Mouse (Mus musculus): Measurements from ENCODE around the gene Olfr1410. TPM values are rescaled to one million over a fixed set of nuclear protein-coding genes. Genes with fewer than 3 reads are reported as not detected.

Gene Olfr1410
- polyA plus RNA-seq, 1 experiment from 2014 or later: not detected

- Histone ChIP-seq H3K4me3 (no peak overlapping the region), H3K36me3 (replicated peaks) (peaks cover 21% of the 10 kb centered on the region), H3K9me3 (no peaks in the 10 kb centered on the region), H3K4me1 (peaks cover 9% of the 10 kb centered on the region; the same call in 1 of the 2 replicates), H3K27me3 (replicated peaks; ENCODE audit: low read depth, poor library complexity, severe bottlenecking) (no peaks in the 10 kb centered on the region), H3K27ac (replicated peaks) (no peak overlapping the region)
- 79% methylated on average over 5 of the region's 5 CpGs for WGBS
- DNase-seq (ENCODE audit: low spot score): no peak
Observed at GRCm38 (mm10) chr1:92632196-92632595, 26.6 kb downstream of the Olfr1410 start.

- no peak for DNase-seq (ENCODE audit: low spot score)
- Histone ChIP-seq H3K4me3 (no peak overlapping the region), H3K27me3 (replicated peaks; ENCODE audit: low read depth, poor library complexity, severe bottlenecking) (no peaks in the 10 kb centered on the region), H3K27ac (replicated peaks) (no peak overlapping the region), H3K9me3 (no peaks in the 10 kb centered on the region), H3K36me3 (replicated peaks) (peaks cover 28% of the 10 kb centered on the region), H3K4me1 (peaks cover 9% of the 10 kb centered on the region; the same call in 1 of the 2 replicates)
- WGBS: 70% methylated on average over 6 of the region's 6 CpGs
Observed at GRCm38 (mm10) chr1:92632948-92633347, 27.4 kb downstream of the Olfr1410 start.

- no peak overlapping the region for H3K4me3 ChIP-seq
- WGBS: 90% methylated on average over 8 of the region's 8 CpGs
- H3K27me3 ChIP-seq (replicated peaks; ENCODE audit: low read depth, poor library complexity, severe bottlenecking): no peaks in the 10 kb centered on the region
- no peak for DNase-seq (ENCODE audit: low spot score)
- H3K27ac ChIP-seq (replicated peaks): no peak overlapping the region
- no peaks in the 10 kb centered on the region for H3K9me3 ChIP-seq
- H3K4me1 ChIP-seq: peaks cover 9% of the 10 kb centered on the region; the same call in 1 of the 2 replicates
- peaks cover 36% of the 10 kb centered on the region for H3K36me3 ChIP-seq (replicated peaks)
Observed at GRCm38 (mm10) chr1:92633726-92634125, 28.1 kb downstream of the Olfr1410 start.

- H3K36me3 ChIP-seq (replicated peaks): peaks cover 44% of the 10 kb centered on the region
- no peaks in the 10 kb centered on the region for H3K27me3 ChIP-seq (replicated peaks; ENCODE audit: low read depth, poor library complexity, severe bottlenecking)
- H3K27ac ChIP-seq (replicated peaks): no peak overlapping the region
- peaks cover 9% of the 10 kb centered on the region; the same call in 1 of the 2 replicates for H3K4me1 ChIP-seq
- H3K9me3 ChIP-seq: no peaks in the 10 kb centered on the region
- DNase-seq (ENCODE audit: low spot score): no peak
- no peak overlapping the region for H3K4me3 ChIP-seq
- WGBS: 60% methylated on average over 1 of the region's 1 CpGs
Observed at GRCm38 (mm10) chr1:92634569-92634968, 29.0 kb downstream of the Olfr1410 start.

- peak; percentile 29 for DNase-seq (ENCODE audit: low spot score)
- no peaks in the 10 kb centered on the region for H3K9me3 ChIP-seq
- peaks cover 50% of the 10 kb centered on the region for H3K36me3 ChIP-seq (replicated peaks)
- WGBS: 51% methylated on average over 4 of the region's 4 CpGs
- H3K27ac ChIP-seq (replicated peaks): 0 out of 2 replicates have a peak overlapping the region, but pooled peaks have one; percentile 35
- H3K4me1 ChIP-seq: peaks cover 13% of the 10 kb centered on the region
- H3K27me3 ChIP-seq (replicated peaks; ENCODE audit: low read depth, poor library complexity, severe bottlenecking): no peaks in the 10 kb centered on the region
- no peak overlapping the region for H3K4me3 ChIP-seq
Observed at GRCm38 (mm10) chr1:92634976-92635599, 29.5 kb downstream of the Olfr1410 start.

- DNase-seq (ENCODE audit: low spot score): no peak
- Histone ChIP-seq H3K9me3 (no peaks in the 10 kb centered on the region), H3K36me3 (replicated peaks) (peaks cover 51% of the 10 kb centered on the region), H3K4me3 (no peak overlapping the region), H3K27me3 (replicated peaks; ENCODE audit: low read depth, poor library complexity, severe bottlenecking) (no peaks in the 10 kb centered on the region), H3K27ac (replicated peaks) (no peak overlapping the region), H3K4me1 (peaks cover 22% of the 10 kb centered on the region)
- 89% methylated on average over 8 of the region's 8 CpGs for WGBS
Observed at GRCm38 (mm10) chr1:92636015-92636414, 30.4 kb downstream of the Olfr1410 start.

GRCm38 (mm10) chr1:92636676-92637075 is 31.1 kb downstream of the Olfr1410 start:
- no peak for DNase-seq (ENCODE audit: low spot score)
- Histone ChIP-seq H3K36me3 (replicated peaks) (peaks cover 51% of the 10 kb centered on the region), H3K9me3 (no peaks in the 10 kb centered on the region), H3K27me3 (replicated peaks; ENCODE audit: low read depth, poor library complexity, severe bottlenecking) (no peaks in the 10 kb centered on the region), H3K4me1 (peaks cover 25% of the 10 kb centered on the region), H3K27ac (replicated peaks) (no peak overlapping the region), H3K4me3 (no peak overlapping the region)
- 94% methylated on average over 11 of the region's 11 CpGs for WGBS

GRCm38 (mm10) chr1:92637501-92638172 is 32.1 kb downstream of the Olfr1410 start:
- peaks cover 51% of the 10 kb centered on the region for H3K36me3 ChIP-seq (replicated peaks)
- no peaks in the 10 kb centered on the region for H3K9me3 ChIP-seq
- no peak overlapping the region for H3K27ac ChIP-seq (replicated peaks)
- H3K4me3 ChIP-seq: no peak overlapping the region
- DNase-seq (ENCODE audit: low spot score): no peak
- peaks cover 32% of the 10 kb centered on the region for H3K4me1 ChIP-seq
- no peaks in the 10 kb centered on the region for H3K27me3 ChIP-seq (replicated peaks; ENCODE audit: low read depth, poor library complexity, severe bottlenecking)
- WGBS: 91% methylated on average over 15 of the region's 15 CpGs

- H3K9me3 ChIP-seq: no peaks in the 10 kb centered on the region
- no peak overlapping the region for H3K4me3 ChIP-seq
- 94% methylated on average over 3 of the region's 3 CpGs for WGBS
- no peaks in the 10 kb centered on the region for H3K27me3 ChIP-seq (replicated peaks; ENCODE audit: low read depth, poor library complexity, severe bottlenecking)
- H3K27ac ChIP-seq (replicated peaks): no peak overlapping the region
- peaks cover 36% of the 10 kb centered on the region for H3K4me1 ChIP-seq
- H3K36me3 ChIP-seq (replicated peaks): peaks cover 51% of the 10 kb centered on the region
- no peak for DNase-seq (ENCODE audit: low spot score)
Observed at GRCm38 (mm10) chr1:92638181-92638580, 32.6 kb downstream of the Olfr1410 start.

GRCm38 (mm10) chr1:92638736-92639135 is 33.2 kb downstream of the Olfr1410 start:
- 92% methylated on average over 4 of the region's 4 CpGs for WGBS
- Histone ChIP-seq H3K4me1 (peaks cover 36% of the 10 kb centered on the region), H3K36me3 (replicated peaks) (peaks cover 51% of the 10 kb centered on the region), H3K4me3 (no peak overlapping the region), H3K27ac (replicated peaks) (no peak overlapping the region), H3K27me3 (replicated peaks; ENCODE audit: low read depth, poor library complexity, severe bottlenecking) (no peaks in the 10 kb centered on the region), H3K9me3 (no peaks in the 10 kb centered on the region)
- DNase-seq (ENCODE audit: low spot score): no peak

GRCm38 (mm10) chr1:92640393-92640792 is 34.8 kb downstream of the Olfr1410 start:
- Histone ChIP-seq H3K4me1 (peaks cover 27% of the 10 kb centered on the region), H3K27me3 (replicated peaks; ENCODE audit: low read depth, poor library complexity, severe bottlenecking) (no peaks in the 10 kb centered on the region), H3K4me3 (peak overlapping the region; percentile 71), H3K27ac (replicated peaks) (no peak overlapping the region), H3K9me3 (no peaks in the 10 kb centered on the region), H3K36me3 (replicated peaks) (peaks cover 48% of the 10 kb centered on the region)
- DNase-seq (ENCODE audit: low spot score): no peak
- 88% methylated on average over 6 of the region's 6 CpGs for WGBS

- H3K27me3 ChIP-seq (replicated peaks; ENCODE audit: low read depth, poor library complexity, severe bottlenecking): peaks cover 4% of the 10 kb centered on the region; the same call in 1 of the 2 replicates
- WGBS: 2% methylated on average over 50 of the region's 50 CpGs
- H3K27ac ChIP-seq (replicated peaks): peak within 1 kb of the TSS; percentile 84
Observed at GRCm38 (mm10) chr1:92641514-92642272, 36.1 kb downstream of the Olfr1410 start, which contains the start of gene Cops9. TSS of gene Cops9 (minus strand) at chr1:92641985.

More at GRCm38 (mm10) chr1:92641514-92642272, 36.1 kb downstream of the Olfr1410 start, which contains the start of gene Cops9:
- H3K36me3 ChIP-seq (replicated peaks): peaks cover 36% of the 10 kb centered on the region
- peak within 1 kb of the TSS; percentile 71 for H3K4me3 ChIP-seq
- H3K9me3 ChIP-seq: no peaks in the 10 kb centered on the region
- peaks cover 27% of the 10 kb centered on the region for H3K4me1 ChIP-seq
- peak; percentile 93 for DNase-seq (ENCODE audit: low spot score)
